Mouse (Mus musculus) forebrain, embryonic 14.5 days (tissue): ENCODE data around the gene Plekhm2. TPM values are rescaled to one million over a fixed set of nuclear protein-coding genes. Genes with fewer than 3 reads are reported as not detected.

ENCODE experiments used
- ATAC-seq: fragments of 200-750 bp; cut with Nextera tagmentation; 2 replicates; pipeline ENCODE4 v1.8.0; 2017; ENCODE audit warnings: mild to moderate bottlenecking, moderate library complexity
- DNase-seq: peaks from one replicate; pipeline ENCODE4 v3.0.0-alpha.2; 2015; ENCODE audit warnings: low spot score
- H3K27ac ChIP-seq: fragments of 300-500 bp; sonication (generic); 2 replicates; pipeline ENCODE4 v1.5.1; 2014; ENCODE audit warnings: low read depth, mild to moderate bottlenecking, control low read depth, low read length, moderate library complexity
- H3K27me3 ChIP-seq: fragments of 300-500 bp; sonication (generic); replicated peaks from 2 replicates; pipeline ENCODE4 v1.6.1; 2014; ENCODE audit warnings: low read length, control low read depth, mixed read lengths; ENCODE audit not compliant: control insufficient read depth, insufficient read depth
- H3K36me3 ChIP-seq: fragments of 300-500 bp; sonication (generic); 2 replicates; pipeline ENCODE4 v1.6.1; 2014; ENCODE audit warnings: low read length, control low read depth; ENCODE audit not compliant: control insufficient read depth, insufficient read depth
- H3K4me1 ChIP-seq: fragments of 300-500 bp; sonication (generic); 2 replicates; pipeline ENCODE4 v1.6.1; 2014; ENCODE audit warnings: antibody characterized with exemption, low read length, control low read depth; ENCODE audit not compliant: control insufficient read depth, insufficient read depth
- H3K4me2 ChIP-seq: fragments of 300-500 bp; sonication (generic); 2 replicates; pipeline ENCODE4 v1.6.1; 2014; ENCODE audit warnings: mild to moderate bottlenecking, control low read depth, low read length
- H3K4me3 ChIP-seq: fragments of 300-500 bp; sonication (generic); 2 replicates; pipeline ENCODE4 v1.5.1; 2014; ENCODE audit warnings: low read depth, low read length, control low read depth
- H3K9ac ChIP-seq: fragments of 300-500 bp; sonication (generic); 2 replicates; pipeline ENCODE4 v1.6.1; 2014; ENCODE audit warnings: mild to moderate bottlenecking, low read length, control low read depth, moderate library complexity
- H3K9me3 ChIP-seq: fragments of 300-500 bp; sonication (generic); replicated peaks from 2 replicates; pipeline ENCODE4 v1.6.1; 2016; ENCODE audit warnings: low read length, control low read depth, mixed read lengths; ENCODE audit not compliant: control insufficient read depth
- WGBS: fragments of 180-500 bp; shearing (Covaris S2); extraction: QIAGEN DNeasy Blood & Tissue Kit; methylation state at CpG from one replicate; pipeline ENCODE4 v1.1.7; 2014; 5-methylcytosine and 5-hydroxymethylcytosine counted together
- polyA plus RNA-seq: library from polyadenylated mRNA; unstranded; fragments of >200 nt; fragmentation: Nextera tagmentation; extraction: Ambion mirVana; gene quantifications from 2 replicates; pipeline ENCODE4 v1.2.1, GENCODE M21; 2014

Gene Plekhm2
- polyA plus RNA-seq, 1 experiment from 2014 or later, result 3.9 TPM

GRCm38 (mm10) chr4:141671389-141671788 is 6.7 kb upstream of the Plekhm2 start:
- DNase-seq (no peak), ATAC-seq (no peak)
- 82% methylated on average over 4 of the region's 4 CpGs for WGBS
- H3K36me3 ChIP-seq, result no peaks in the 10 kb centered on the region
- no peaks in the 10 kb centered on the region for H3K27me3 ChIP-seq
- H3K9ac ChIP-seq, result no peak overlapping the region
- H3K4me2 ChIP-seq, result no peak overlapping the region
- H3K4me1 ChIP-seq, result no peaks in the 10 kb centered on the region
- no peaks in the 10 kb centered on the region for H3K9me3 ChIP-seq
- no peak overlapping the region for H3K27ac ChIP-seq
- no peak overlapping the region for H3K4me3 ChIP-seq

GRCm38 (mm10) chr4:141669898-141670712 is 5.4 kb upstream of the Plekhm2 start:
- H3K36me3 ChIP-seq, result no peaks in the 10 kb centered on the region
- no peak overlapping the region for H3K27ac ChIP-seq
- no peaks in the 10 kb centered on the region for H3K4me1 ChIP-seq
- H3K4me3 ChIP-seq, result no peak overlapping the region
- no peak overlapping the region for H3K9ac ChIP-seq
- no peak for ATAC-seq
- no peaks in the 10 kb centered on the region for H3K27me3 ChIP-seq
- H3K9me3 ChIP-seq, result no peaks in the 10 kb centered on the region
- 91% methylated on average over 18 of the region's 18 CpGs for WGBS
- H3K4me2 ChIP-seq, result no peak overlapping the region
- DNase-seq, result no peak

DNA sequence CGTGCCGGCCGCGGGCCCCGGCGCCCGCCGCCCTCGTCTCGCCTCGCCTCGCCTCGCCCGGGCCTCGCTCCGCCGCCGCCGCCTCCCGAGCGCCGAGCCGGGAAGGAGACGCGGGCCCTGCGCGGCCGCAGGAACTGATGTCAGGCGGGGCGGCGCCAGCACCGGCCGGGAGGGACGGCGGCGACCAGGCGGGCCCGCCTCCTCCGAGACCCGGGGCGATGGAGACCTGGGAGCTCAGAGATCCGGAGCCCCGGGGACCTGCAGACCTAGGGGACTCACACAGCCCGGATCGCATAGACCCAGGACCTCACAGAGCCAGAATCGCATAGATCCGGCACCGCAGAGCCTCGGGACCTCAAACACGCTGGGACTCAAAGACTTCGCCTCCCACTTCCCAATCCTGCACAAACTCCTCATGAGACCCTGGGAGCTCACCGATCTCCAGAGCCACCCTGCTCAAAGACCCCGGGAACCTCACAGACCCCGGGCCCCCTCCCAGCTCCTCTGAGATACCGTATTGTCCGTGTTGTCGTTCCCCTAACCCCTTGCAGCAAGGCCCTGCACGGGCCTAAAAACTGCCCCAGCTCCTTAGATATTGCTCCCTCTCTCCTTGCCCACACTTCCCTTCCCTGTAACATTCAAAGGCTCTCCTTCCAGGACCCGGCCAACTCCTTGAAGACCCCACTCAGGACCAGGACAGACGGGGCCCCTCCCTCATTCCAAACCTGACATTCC is 521 bp downstream of the Plekhm2 start:
- under 1% methylated on average over 49 of the region's 60 CpGs for WGBS
- DNase-seq (peak; percentile 74), ATAC-seq (peak; percentile 90)
- H3K27ac ChIP-seq, result peak overlapping the region; percentile 66
- peak overlapping the region; percentile 91 for H3K9ac ChIP-seq
- H3K27me3 ChIP-seq, result no peaks in the 10 kb centered on the region
- H3K36me3 ChIP-seq, result peaks cover 19% of the 10 kb centered on the region
- peak overlapping the region; percentile 70 for H3K4me2 ChIP-seq
- peaks cover 8% of the 10 kb centered on the region; the same call in 1 of the 2 replicates for H3K4me1 ChIP-seq
- H3K9me3 ChIP-seq, result no peaks in the 10 kb centered on the region
- peak overlapping the region; percentile 80 for H3K4me3 ChIP-seq

DNA sequence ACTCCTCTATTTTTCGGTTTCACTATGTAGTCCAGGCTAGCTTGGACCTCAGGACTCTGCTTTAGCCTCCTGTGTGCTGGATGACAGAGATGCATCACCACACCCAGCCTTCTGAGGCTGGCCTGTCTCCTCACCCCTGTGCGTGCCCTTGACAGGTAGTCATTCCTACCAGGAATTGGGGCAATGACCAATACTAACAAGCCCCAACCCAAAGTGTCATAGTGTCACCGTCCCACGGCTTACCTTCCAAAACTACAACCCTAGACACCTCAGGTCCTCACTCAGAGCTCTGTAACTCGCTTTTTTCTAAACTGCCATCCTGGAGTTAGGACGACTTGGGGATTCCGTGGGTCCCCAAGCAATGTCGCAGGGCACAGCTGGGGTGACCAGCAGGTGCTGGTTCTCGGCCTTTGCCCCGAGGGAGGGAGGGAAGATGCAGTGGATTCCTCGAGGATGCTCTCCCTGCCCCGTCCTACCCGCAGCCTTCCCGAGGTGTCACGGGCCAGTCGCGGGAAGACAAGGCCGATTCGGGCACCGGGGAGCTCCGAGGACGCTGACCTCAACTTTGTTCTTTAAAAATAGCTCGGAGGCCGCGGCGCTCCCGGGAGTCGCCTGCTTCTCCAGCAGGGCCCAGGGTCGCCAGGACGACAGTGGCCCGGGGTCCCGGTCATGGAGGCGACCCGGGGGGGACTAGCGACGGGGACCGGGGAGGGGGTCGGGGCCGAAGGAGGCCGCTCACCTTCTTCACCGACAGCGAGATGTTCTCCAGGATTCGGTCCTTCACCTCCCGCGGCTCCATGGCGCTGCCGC is 1.4 kb downstream of the Plekhm2 start:
- DNase-seq (peak; percentile 31), ATAC-seq (peak; percentile 38)
- Histone ChIP-seq H3K27me3 (no peaks in the 10 kb centered on the region), H3K9me3 (no peaks in the 10 kb centered on the region), H3K36me3 (peaks cover 22% of the 10 kb centered on the region), H3K4me1 (peaks cover 8% of the 10 kb centered on the region; the same call in 1 of the 2 replicates), H3K4me3 (peak overlapping the region; percentile 80), H3K9ac (peak overlapping the region; percentile 91), H3K27ac (peak overlapping the region; percentile 66), H3K4me2 (peak overlapping the region; percentile 70)
- 3% methylated on average over 46 of the region's 47 CpGs for WGBS

- Histone ChIP-seq H3K4me2 (no peak overlapping the region), H3K27ac (no peak overlapping the region), H3K4me1 (peaks cover 8% of the 10 kb centered on the region; the same call in 1 of the 2 replicates), H3K27me3 (no peaks in the 10 kb centered on the region), H3K9me3 (no peaks in the 10 kb centered on the region), H3K4me3 (no peak overlapping the region), H3K36me3 (peaks cover 29% of the 10 kb centered on the region), H3K9ac (no peak overlapping the region)
- DNase-seq, result no peak
- ATAC-seq, result no peak
- 85% methylated on average over 11 of the region's 11 CpGs for WGBS
Measured at GRCm38 (mm10) chr4:141660884-141661283, 3.8 kb downstream of the Plekhm2 start.

- Histone ChIP-seq H3K9ac (no peak overlapping the region), H3K9me3 (no peaks in the 10 kb centered on the region), H3K27me3 (no peaks in the 10 kb centered on the region), H3K4me1 (peaks cover 4% of the 10 kb centered on the region; the same call in 1 of the 2 replicates), H3K36me3 (peaks cover 29% of the 10 kb centered on the region), H3K27ac (no peak overlapping the region), H3K4me3 (no peak overlapping the region), H3K4me2 (no peak overlapping the region)
- WGBS, result 59% methylated on average over 4 of the region's 4 CpGs
- ATAC-seq, result no peak
- DNase-seq, result no peak
Measured at GRCm38 (mm10) chr4:141659739-141660138, 5.0 kb downstream of the Plekhm2 start.

GRCm38 (mm10) chr4:141658846-141659484 is 5.7 kb downstream of the Plekhm2 start:
- no peak overlapping the region for H3K4me2 ChIP-seq
- no peaks in the 10 kb centered on the region for H3K27me3 ChIP-seq
- WGBS, result 96% methylated on average over 6 of the region's 6 CpGs
- H3K27ac ChIP-seq, result no peak overlapping the region
- H3K36me3 ChIP-seq, result peaks cover 30% of the 10 kb centered on the region
- no peak overlapping the region for H3K4me3 ChIP-seq
- no peaks in the 10 kb centered on the region for H3K9me3 ChIP-seq
- DNase-seq (no peak), ATAC-seq (no peak)
- no peak overlapping the region for H3K9ac ChIP-seq
- no peaks in the 10 kb centered on the region; the same call in 1 of the 2 replicates for H3K4me1 ChIP-seq

DNA sequence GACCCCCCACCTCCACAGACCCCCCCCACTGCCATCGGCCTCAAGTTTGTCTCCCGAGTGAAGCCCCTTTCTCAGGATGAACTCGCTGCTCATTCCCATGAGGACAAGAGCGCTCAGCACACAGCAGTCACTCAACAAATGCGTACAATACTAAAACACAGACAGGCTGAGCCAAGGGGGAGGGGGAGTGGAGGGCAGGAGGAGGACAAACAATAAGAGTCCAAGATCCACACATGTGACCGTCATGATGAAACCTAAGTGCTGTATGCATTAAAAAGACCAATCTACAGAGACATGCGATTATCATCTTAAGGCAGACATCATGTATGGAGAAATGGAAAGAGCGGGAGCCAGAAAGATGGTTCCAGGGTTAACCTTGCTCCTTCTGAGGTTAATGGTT is 7.8 kb downstream of the Plekhm2 start:
- no peaks in the 10 kb centered on the region for H3K9me3 ChIP-seq
- no peak overlapping the region for H3K4me3 ChIP-seq
- 88% methylated on average over 8 of the region's 8 CpGs for WGBS
- DNase-seq (no peak), ATAC-seq (no peak)
- no peak overlapping the region for H3K9ac ChIP-seq
- H3K27ac ChIP-seq, result no peak overlapping the region
- H3K27me3 ChIP-seq, result no peaks in the 10 kb centered on the region
- H3K4me2 ChIP-seq, result no peak overlapping the region
- H3K4me1 ChIP-seq, result no peaks in the 10 kb centered on the region
- peaks cover 45% of the 10 kb centered on the region for H3K36me3 ChIP-seq
